Mouse (Mus musculus) liver, adult 2 months (tissue): Measurements from ENCODE around the gene Aaas.

Experiments
- CTCF ChIP-seq: fragments of 200-500 bp; IDR thresholded peaks from 2 replicates; pipeline ENCODE4 v1.5.1; 2011; ENCODE audit warnings: low read depth, low read length, control low read depth
- POLR2A ChIP-seq: fragments of 200-500 bp; IDR thresholded peaks from 2 replicates; pipeline ENCODE4 v1.6.1; 2011; ENCODE audit warnings: low read length, control low read depth; ENCODE audit not compliant: insufficient read depth; ENCODE audit errors: extremely low read depth

DNA sequence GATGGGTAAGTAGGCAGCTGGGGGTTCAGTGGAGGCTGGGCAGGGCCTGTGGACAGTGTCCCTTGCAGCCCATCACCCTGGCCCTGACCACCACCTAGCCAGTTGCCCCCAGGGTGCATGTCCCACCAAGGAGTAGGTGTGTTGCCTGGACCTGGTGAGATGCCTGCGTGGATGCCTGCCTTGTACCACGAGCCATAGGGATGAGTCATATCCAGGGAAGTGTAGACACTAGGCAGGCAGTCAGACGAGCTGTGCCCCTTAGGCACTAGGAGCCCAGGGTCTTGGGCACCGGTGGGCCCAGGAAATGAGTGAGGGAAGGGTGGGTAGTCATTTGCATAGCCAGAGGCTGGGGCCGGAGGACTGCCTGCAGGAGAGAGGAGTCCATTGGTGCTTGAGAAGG lies 8.3 kb upstream of the Aaas start:
- no peak for TF ChIP-seq POLR2A
- TF ChIP-seq CTCF, result no peak
